Mouse (Mus musculus) embryonic facial prominence, embryonic 15.5 days (tissue): Measurements from ENCODE around the gene Cc2d2a. TPM values are rescaled to one million over a fixed set of nuclear protein-coding genes. Genes with fewer than 3 reads are reported as not detected.

Source experiments
- ATAC-seq: fragments of 200-750 bp; cut with Nextera tagmentation; 2 replicates; pipeline ENCODE4 v1.8.0; 2017; ENCODE audit warnings: low read depth, moderate TSS enrichment; ENCODE audit not compliant: insufficient number of reproducible peaks, low FRiP score, low TSS enrichment
- H3K27ac ChIP-seq: fragments of 300-500 bp; sonication (generic); replicated peaks from 2 replicates; pipeline ENCODE4 v1.5.1; 2015; ENCODE audit warnings: mild to moderate bottlenecking, inconsistent platforms
- H3K27me3 ChIP-seq: fragments of 300-500 bp; sonication (generic); 2 replicates; pipeline ENCODE4 v1.6.1; 2015; ENCODE audit warnings: inconsistent platforms
- H3K36me3 ChIP-seq: fragments of 300-500 bp; sonication (generic); 2 replicates; pipeline ENCODE4 v1.6.1; 2015; ENCODE audit warnings: mild to moderate bottlenecking, inconsistent platforms
- H3K4me1 ChIP-seq: fragments of 300-500 bp; sonication (generic); 2 replicates; pipeline ENCODE4 v1.6.1; 2015; ENCODE audit warnings: inconsistent platforms
- H3K4me2 ChIP-seq: fragments of 300-500 bp; sonication (generic); replicated peaks from 2 replicates; pipeline ENCODE4 v1.6.1; 2015; ENCODE audit warnings: mild to moderate bottlenecking, inconsistent platforms
- H3K4me3 ChIP-seq: fragments of 300-500 bp; sonication (generic); replicated peaks from 2 replicates; pipeline ENCODE4 v1.5.1; 2015; ENCODE audit warnings: mild to moderate bottlenecking, inconsistent platforms
- H3K9ac ChIP-seq: fragments of 300-500 bp; sonication (generic); 2 replicates; pipeline ENCODE4 v1.6.1; 2015; ENCODE audit warnings: inconsistent platforms
- H3K9me3 ChIP-seq: fragments of 300-500 bp; sonication (generic); replicated peaks from 2 replicates; pipeline ENCODE4 v1.6.1; 2016; ENCODE audit warnings: inconsistent platforms
- WGBS: fragments of 180-500 bp; shearing (Covaris S2); methylation state at CpG from one replicate; pipeline ENCODE4 v1.1.7; 2015; 5-methylcytosine and 5-hydroxymethylcytosine counted together
- polyA plus RNA-seq: library from polyadenylated mRNA; unstranded; fragments of >200 nt; fragmentation: Nextera tagmentation; extraction: Ambion mirVana; gene quantifications from 2 replicates; pipeline ENCODE4 v1.2.1, GENCODE M21; 2015

Gene Cc2d2a
- polyA plus RNA-seq, 1 experiment from 2014 or later: 12.8 TPM

DNA sequence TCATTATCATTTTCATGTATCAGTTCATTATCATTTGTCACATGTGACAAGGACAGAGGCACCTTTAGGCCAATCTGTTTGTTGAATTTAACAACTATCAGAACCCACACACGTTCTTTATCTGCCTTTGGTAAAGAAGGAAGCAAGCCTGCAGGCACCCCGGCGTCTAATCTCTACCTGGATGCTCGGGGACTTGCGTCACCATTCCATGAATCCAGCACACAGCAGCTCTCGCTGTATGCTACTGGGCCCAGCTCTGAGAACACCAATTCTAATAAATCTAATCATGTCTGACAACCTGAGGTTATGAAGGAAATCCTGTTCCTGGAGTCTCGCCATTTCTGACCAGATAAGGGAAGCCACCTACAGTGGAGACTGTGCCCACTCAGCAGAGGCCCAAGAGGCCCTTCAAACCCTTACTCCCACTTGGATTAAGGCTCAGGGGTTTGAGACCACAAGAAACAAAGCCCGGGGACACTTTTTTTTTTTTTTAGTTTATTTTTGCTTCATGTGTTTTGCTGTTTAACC lies 7.0 kb downstream of the Cc2d2a start:
- Histone ChIP-seq H3K9ac (no peak overlapping the region), H3K4me3 (no peak overlapping the region), H3K4me2 (no peak overlapping the region), H3K27me3 (no peaks in the 10 kb centered on the region), H3K27ac (no peak overlapping the region), H3K36me3 (peaks cover 2% of the 10 kb centered on the region; the same call in 1 of the 2 replicates), H3K4me1 (peaks cover 10% of the 10 kb centered on the region), H3K9me3 (no peaks in the 10 kb centered on the region)
- no peak for ATAC-seq
- WGBS: 73% methylated on average over 8 of the region's 8 CpGs

DNA sequence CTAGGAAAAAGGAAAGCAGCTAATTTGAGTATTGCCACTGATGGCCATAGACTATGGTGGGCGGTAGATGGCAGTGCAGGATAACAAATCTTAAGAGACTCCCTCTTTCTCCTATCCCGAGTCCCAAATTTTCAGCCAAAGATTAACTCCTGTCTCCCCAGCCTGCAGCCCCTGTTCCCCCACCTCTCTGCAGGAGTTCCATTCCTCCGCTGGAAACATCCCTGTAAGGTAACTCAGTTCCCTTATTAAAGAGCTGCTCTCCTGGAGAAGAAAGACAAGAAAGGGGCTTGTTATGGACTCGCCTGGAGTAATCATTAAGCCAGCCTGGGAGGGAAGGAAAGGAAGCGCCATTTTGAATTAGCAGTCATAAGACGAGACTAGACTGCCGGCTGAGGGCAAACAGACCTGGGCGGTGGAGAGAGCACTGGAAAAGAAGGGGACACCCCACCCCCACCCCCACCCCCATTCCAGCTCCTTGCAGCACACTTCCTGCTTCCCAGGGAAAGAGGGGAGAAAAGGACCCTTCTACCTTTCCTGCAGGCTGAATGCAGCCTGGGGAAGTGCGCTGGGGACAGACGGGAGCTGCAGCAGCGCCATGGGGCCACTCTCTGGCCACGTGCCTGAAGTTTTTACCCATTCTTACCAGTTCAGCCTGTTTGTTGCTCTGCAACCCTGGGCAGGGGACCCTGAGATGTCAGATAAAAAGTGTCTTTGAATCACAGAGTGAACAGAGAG lies 10.2 kb downstream of the Cc2d2a start:
- peak overlapping the region; percentile 56 for H3K4me3 ChIP-seq
- peak overlapping the region; percentile 60 for H3K4me2 ChIP-seq
- H3K27me3 ChIP-seq: no peaks in the 10 kb centered on the region
- peak overlapping the region; percentile 44 for H3K9ac ChIP-seq
- peak overlapping the region; percentile 86 for H3K27ac ChIP-seq
- H3K4me1 ChIP-seq: peaks cover 10% of the 10 kb centered on the region
- WGBS: 0% methylated on average over 12 of the region's 12 CpGs
- ATAC-seq: peak; percentile 89
- H3K36me3 ChIP-seq: peaks cover 7% of the 10 kb centered on the region; the same call in 1 of the 2 replicates
- H3K9me3 ChIP-seq: no peaks in the 10 kb centered on the region

DNA sequence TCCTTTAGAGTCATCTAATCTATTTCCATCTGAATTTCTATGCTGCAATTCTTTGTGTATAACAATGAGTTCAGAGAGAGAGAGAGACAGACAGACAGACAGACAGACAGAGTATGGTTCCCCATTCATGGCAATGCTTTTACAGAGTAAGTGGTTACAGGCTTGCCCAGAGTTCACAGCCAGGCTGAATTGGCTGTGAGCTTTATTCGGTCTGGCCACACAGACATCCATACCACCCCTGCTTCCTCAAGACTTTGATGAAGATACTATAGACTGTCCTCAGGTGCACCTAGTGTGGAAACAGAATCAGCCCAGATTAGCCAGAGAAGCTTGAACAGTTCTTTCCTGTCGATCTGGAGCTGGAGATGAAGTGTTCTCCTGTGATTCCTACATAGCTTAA lies 10.9 kb downstream of the Cc2d2a start:
- ATAC-seq: no peak
- Histone ChIP-seq H3K27ac (peak overlapping the region; percentile 86), H3K4me2 (peak overlapping the region; percentile 60), H3K9ac (0 out of 2 replicates have a peak overlapping the region, but pooled peaks have one; percentile 44), H3K36me3 (peaks cover 7% of the 10 kb centered on the region; the same call in 1 of the 2 replicates), H3K27me3 (no peaks in the 10 kb centered on the region), H3K4me3 (peak overlapping the region; percentile 56), H3K9me3 (no peaks in the 10 kb centered on the region), H3K4me1 (peaks cover 10% of the 10 kb centered on the region)
- 72% methylated on average over 2 of the region's 2 CpGs for WGBS

DNA sequence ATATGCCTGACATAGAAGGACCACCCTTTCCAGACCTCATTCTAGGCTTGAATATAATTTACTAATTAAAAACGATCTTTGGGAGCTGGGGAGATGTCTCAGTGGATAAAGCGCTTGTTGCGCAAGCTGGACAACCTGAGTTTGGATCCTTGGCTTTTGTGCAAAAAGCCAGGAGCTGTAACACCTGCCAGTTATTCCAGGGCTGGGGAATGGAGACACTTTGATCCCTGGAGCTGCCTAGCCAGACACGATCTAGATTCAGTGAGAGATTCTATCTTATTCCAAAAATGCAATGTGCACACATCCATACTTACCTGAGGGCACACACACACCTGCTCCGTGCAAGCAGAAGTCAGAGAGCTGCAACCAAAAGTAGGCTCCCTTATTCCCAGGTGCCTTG lies 23.3 kb downstream of the Cc2d2a start:
- Histone ChIP-seq H3K36me3 (peaks cover 76% of the 10 kb centered on the region), H3K9me3 (no peaks in the 10 kb centered on the region), H3K27ac (no peak overlapping the region), H3K27me3 (no peaks in the 10 kb centered on the region), H3K4me1 (no peaks in the 10 kb centered on the region), H3K4me3 (no peak overlapping the region), H3K9ac (no peak overlapping the region), H3K4me2 (no peak overlapping the region)
- ATAC-seq: no peak
- WGBS: 79% methylated on average over 5 of the region's 5 CpGs

DNA sequence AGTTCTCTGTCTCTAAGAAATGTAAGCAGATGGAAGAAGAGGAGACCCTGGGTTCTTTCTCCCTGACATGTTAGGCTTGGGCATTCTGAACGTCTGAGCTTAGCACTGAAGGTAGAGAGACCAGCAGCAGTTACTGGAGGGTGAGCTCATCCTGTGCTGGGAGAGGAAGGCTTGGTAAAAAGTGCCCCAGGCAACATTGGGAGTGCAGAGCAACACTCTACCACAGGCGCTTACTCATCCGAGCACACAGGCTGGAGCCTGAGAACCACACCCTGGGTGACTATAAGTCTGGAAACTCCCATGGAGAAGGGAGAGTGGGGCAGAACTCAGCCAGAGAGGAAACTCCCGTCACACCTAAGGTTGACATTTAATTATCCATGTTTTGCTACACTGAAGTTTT lies 30.3 kb downstream of the Cc2d2a start:
- H3K36me3 ChIP-seq: peaks cover 62% of the 10 kb centered on the region
- no peak overlapping the region for H3K4me2 ChIP-seq
- ATAC-seq: peak; percentile 43; the same call in 1 of the 2 replicates
- no peak overlapping the region for H3K27ac ChIP-seq
- no peak overlapping the region for H3K4me3 ChIP-seq
- no peak overlapping the region for H3K9ac ChIP-seq
- no peaks in the 10 kb centered on the region for H3K4me1 ChIP-seq
- WGBS: 50% methylated on average over 4 of the region's 4 CpGs
- H3K9me3 ChIP-seq: no peaks in the 10 kb centered on the region
- no peaks in the 10 kb centered on the region for H3K27me3 ChIP-seq

DNA sequence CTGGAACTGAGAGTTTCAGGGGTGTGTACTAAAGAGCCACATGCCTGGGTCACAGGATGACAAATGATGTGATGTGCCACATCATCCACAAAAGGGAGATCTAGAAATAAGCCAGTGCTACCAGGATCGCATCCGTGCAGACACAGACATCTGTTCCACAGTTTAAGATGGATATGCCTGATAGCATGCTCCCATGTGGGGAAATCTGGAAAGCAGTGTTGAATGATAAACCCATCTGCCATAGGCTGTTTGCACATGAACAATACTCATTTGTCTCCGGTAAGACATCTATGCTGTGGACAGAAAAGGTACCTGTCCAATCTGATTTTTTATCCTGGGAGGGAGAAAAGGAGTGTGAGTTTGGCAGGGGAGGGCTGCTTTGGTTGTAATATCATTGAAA lies 35.0 kb downstream of the Cc2d2a start:
- Histone ChIP-seq H3K9ac (no peak overlapping the region), H3K36me3 (peaks cover 52% of the 10 kb centered on the region)
- WGBS: 75% methylated on average over 3 of the region's 3 CpGs

DNA sequence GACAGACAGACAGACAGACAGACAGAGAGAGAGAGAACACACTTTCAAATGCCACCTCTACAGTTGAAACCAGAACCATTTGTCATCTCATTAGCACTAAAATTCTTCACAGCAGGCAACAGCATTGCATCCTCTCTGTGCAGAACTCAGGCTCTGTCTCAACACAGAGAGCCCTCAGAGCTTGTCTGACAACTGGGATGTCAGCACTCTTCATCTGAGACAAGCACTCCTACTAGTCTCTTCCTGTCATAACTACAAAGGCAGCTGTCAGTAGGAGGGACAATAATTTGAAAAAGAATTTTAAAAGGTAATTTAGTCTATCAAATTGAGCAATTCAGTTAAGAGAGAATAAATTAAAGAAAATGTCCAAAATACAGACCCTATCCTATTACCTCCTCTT lies 37.1 kb downstream of the Cc2d2a start:
- H3K27me3 ChIP-seq: no peaks in the 10 kb centered on the region
- H3K36me3 ChIP-seq: peaks cover 60% of the 10 kb centered on the region
- H3K27ac ChIP-seq: no peak overlapping the region
- H3K4me2 ChIP-seq: no peak overlapping the region
- no peaks in the 10 kb centered on the region for H3K9me3 ChIP-seq
- H3K4me3 ChIP-seq: no peak overlapping the region
- H3K9ac ChIP-seq: no peak overlapping the region
- H3K4me1 ChIP-seq: no peaks in the 10 kb centered on the region
- ATAC-seq: no peak

More for the DNA sequence above, 35.0 kb downstream of the Cc2d2a start:
- Histone ChIP-seq H3K4me1 (no peaks in the 10 kb centered on the region), H3K4me3 (no peak overlapping the region), H3K4me2 (no peak overlapping the region), H3K27ac (no peak overlapping the region), H3K9me3 (no peaks in the 10 kb centered on the region), H3K27me3 (no peaks in the 10 kb centered on the region)
- no peak for ATAC-seq

DNA sequence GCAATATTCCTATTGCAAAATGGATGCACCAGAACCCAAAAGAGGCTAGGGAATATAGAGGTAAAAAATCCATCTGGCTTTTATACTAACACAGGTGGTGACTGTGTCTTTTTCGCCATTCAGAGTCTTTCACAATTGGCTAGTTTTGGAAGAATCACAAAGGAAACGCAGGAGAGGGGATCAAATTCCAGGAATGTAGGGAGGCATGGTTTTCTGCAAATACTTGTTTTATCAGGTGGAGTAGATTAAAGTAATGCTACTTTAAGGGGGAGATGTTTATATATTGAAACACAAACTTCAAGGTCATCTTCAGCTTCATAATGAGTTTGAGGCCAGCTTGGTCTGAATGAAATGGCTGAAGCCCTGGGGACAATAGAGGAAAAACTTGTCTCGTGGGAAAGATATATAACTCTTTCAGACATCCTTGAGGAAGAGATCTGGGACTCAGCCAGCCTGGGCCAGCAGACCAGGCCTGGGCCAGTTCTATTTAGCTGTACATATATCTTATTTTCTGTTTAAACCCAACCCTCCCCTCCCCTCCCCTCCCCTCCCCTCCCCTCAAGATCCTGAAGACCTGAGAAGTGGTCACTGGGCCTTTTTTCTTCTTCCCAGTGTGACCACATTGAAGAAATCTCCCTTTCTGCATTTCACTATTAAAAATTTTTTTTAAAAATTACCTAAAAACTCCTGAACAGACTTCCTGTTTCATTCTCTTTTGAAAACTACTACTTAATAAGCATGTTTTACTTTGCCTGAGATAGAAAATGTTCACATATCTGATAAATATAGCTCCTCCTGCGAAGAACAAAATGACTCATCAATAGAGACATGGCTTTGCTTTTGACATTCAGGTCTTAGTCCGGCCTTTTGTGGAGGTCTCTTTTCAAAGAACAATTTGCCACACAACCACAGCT lies 59.6 kb downstream of the Cc2d2a start:
- H3K36me3 ChIP-seq: peaks cover 42% of the 10 kb centered on the region
- H3K4me1 ChIP-seq: no peaks in the 10 kb centered on the region
- H3K27me3 ChIP-seq: no peaks in the 10 kb centered on the region
- no peak overlapping the region for H3K9ac ChIP-seq
- H3K9me3 ChIP-seq: no peaks in the 10 kb centered on the region
- no peak overlapping the region for H3K4me3 ChIP-seq
- no peak overlapping the region for H3K4me2 ChIP-seq
- WGBS: 63% methylated on average over 5 of the region's 5 CpGs
- ATAC-seq: no peak
- no peak overlapping the region for H3K27ac ChIP-seq

DNA sequence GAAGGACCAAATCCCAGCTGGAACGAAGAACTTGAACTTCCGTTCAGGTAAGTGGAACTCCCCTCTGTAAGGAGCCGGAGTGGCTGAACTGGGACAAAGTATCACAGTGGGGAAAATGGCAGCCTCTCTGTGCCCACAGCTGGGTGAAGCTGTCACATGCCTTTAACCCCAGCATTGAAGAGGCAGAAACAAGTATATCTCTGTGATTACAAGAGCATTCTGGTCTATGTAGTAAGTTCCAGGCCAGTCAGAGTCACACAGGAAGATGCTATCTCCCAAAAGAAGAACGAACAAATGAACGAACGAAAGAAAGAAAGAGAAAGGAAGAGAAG lies 60.3 kb downstream of the Cc2d2a start:
- Histone ChIP-seq H3K9me3 (no peaks in the 10 kb centered on the region), H3K4me1 (no peaks in the 10 kb centered on the region), H3K9ac (no peak overlapping the region), H3K27ac (no peak overlapping the region), H3K36me3 (peaks cover 42% of the 10 kb centered on the region), H3K4me2 (no peak overlapping the region), H3K4me3 (no peak overlapping the region), H3K27me3 (no peaks in the 10 kb centered on the region)
- WGBS: 91% methylated on average over 6 of the region's 6 CpGs
- no peak for ATAC-seq

DNA sequence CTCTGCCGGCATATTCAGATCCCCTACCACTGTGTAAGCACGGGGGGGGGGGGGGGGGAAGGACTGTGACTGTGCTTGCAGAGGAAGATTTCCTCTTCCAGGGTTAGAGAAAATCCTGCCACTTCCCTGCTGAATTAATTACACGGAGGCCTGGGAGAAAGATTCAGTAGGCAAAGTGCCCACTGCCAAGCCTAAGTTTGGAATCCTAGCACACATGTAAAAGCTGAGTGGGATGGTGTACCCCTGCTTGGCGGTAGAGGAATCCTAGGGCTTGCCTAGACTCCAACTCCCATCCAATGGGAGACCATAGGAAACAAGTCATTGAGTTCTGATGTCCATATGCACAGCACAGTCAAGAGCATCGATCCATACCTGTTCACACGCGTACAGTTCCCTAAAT lies 61.7 kb downstream of the Cc2d2a start:
- no peak for ATAC-seq
- Histone ChIP-seq H3K9me3 (no peaks in the 10 kb centered on the region), H3K27ac (no peak overlapping the region), H3K36me3 (peaks cover 36% of the 10 kb centered on the region), H3K4me1 (no peaks in the 10 kb centered on the region), H3K27me3 (no peaks in the 10 kb centered on the region), H3K4me3 (no peak overlapping the region), H3K4me2 (no peak overlapping the region), H3K9ac (no peak overlapping the region)
- 87% methylated on average over 7 of the region's 7 CpGs for WGBS

DNA sequence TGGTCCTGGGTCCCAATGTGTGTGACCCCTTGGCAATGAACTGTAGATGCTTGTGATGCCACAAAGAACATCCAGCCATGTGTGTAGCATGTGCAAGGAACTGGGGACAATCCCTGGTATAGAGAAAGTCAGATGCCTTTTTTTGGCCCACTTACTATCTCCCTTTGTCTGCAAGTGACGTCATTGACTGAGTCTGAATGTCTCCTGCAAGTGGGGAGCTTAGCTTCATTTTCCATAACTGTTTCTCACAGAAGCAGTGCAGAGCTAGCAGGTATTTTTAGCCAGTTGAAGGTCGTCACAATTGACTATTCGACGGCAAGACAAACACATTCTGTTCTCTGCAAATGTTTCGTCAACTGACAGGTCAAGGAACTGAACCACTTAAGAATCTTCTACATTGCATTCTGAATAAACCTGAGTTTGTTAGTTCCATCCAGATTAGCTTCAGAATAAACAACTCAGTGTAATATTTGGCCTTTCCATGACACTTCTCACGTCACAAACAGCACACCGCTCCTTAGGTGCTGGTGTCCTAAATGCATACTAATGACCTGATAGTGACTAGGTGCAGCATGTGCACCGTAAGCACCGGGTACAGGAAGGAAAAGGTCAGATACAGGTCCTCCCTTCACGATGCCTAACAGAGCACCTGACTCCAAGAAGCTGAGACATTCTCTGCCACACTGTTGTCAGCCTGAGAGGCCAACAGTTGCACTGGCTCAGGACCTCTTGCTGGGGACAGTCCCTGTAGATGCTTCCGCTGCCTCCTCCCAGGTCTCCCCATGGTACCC lies 66.4 kb downstream of the Cc2d2a start:
- H3K36me3 ChIP-seq: peaks cover 26% of the 10 kb centered on the region; the same call in 1 of the 2 replicates
- ATAC-seq: no peak
- WGBS: 82% methylated on average over 11 of the region's 11 CpGs
- H3K9ac ChIP-seq: no peak overlapping the region
- no peak overlapping the region for H3K4me2 ChIP-seq
- H3K9me3 ChIP-seq: no peaks in the 10 kb centered on the region
- no peak overlapping the region for H3K27ac ChIP-seq
- H3K27me3 ChIP-seq: no peaks in the 10 kb centered on the region
- H3K4me1 ChIP-seq: no peaks in the 10 kb centered on the region
- no peak overlapping the region for H3K4me3 ChIP-seq
